Mouse (Mus musculus): ENCODE measurements at regions not wholly inside any gene's neighbourhood (a gene's known extent, or its start where the extent isn't known, plus 50 kb on each side); places are given as distances from the start of the nearest gene placed in this dataset.

- TF ChIP-seq POLR2A (IDR thresholded peaks at IDR 0.05; ENCODE audit: low read depth, low read length) (no peak), CTCF (IDR thresholded peaks at IDR 0.05; ENCODE audit: extremely low read depth, insufficient read length, insufficient replicate concordance, low read depth, low read length) (no peak)
Observed at GRCm38 (mm10) chr2:144177268-144177667, 93.2 kb upstream of the Mgme1 start.

Measured in small intestine, adult 2 months (tissue).